Mouse (Mus musculus) frontal cortex, adult 2 months (tissue): ENCODE results near the gene Lbx2. TPM values are rescaled to one million over a fixed set of nuclear protein-coding genes. Genes with fewer than 3 reads are reported as not detected.

Source experiments
- DNase-seq, 2 experiments: peaks; one replicate each; pipeline ENCODE4 v3.0.0; 2022; ENCODE audit warnings: low spot score in 1 of 2; ENCODE audit errors: extremely low spot score in 1 of 2
- polyA plus RNA-seq: library from polyadenylated mRNA; depleted of rRNA; stranded (reverse); fragments of >200 nt; gene quantifications from 2 replicates; pipeline ENCODE4 v1.2.3, GENCODE M21; 2012; rRNA removed

The Lbx2 gene
- polyA plus RNA-seq, 1 experiment, result 0.66 TPM

GRCm38 (mm10) chr6:83132176-83132919, 46.2 kb downstream of the Lbx2 start:
- DNase-seq, result no peak

- DNase-seq, result no peak
Measured at GRCm38 (mm10) chr6:83134226-83134625, 48.1 kb downstream of the Lbx2 start.

- DNase-seq, result no peak
Measured at GRCm38 (mm10) chr6:83134951-83135513, 48.9 kb downstream of the Lbx2 start, which contains the start of gene Rtkn. TSS of gene Rtkn (plus strand) at chr6:83135463.

- DNase-seq, result peak in 1 of 2 experiments; percentile 1
Measured at GRCm38 (mm10) chr6:83135571-83136161, 49.5 kb downstream of the Lbx2 start.

GRCm38 (mm10) chr6:83136291-83136880, 50.2 kb downstream of the Lbx2 start:
- no peak for DNase-seq

- DNase-seq, result peak in 1 of 2 experiments; percentile 34
Measured at GRCm38 (mm10) chr6:83136881-83137575, 50.9 kb downstream of the Lbx2 start.

GRCm38 (mm10) chr6:83137576-83137950, 51.4 kb downstream of the Lbx2 start:
- DNase-seq, result peak; percentile 56 to 67

Other genes starting within 250 kb of the Lbx2 start
- gene Sema4f, start 146.6 kb upstream of the Lbx2 start, polyA plus RNA-seq, result 24.6 and 27.5 TPM in 2 replicates
- gene M1ap, start 139.5 kb upstream of the Lbx2 start, polyA plus RNA-seq, result 0.12 TPM in 1 of 2 replicates, not detected in the other
- gene Dok1, start 52.9 kb upstream of the Lbx2 start, polyA plus RNA-seq, result 1.7 and 2.4 TPM in 2 replicates
- 6.4 and 6.6 TPM in 2 replicates for gene Loxl3, start 52.2 kb upstream of the Lbx2 start, polyA plus RNA-seq
- gene Aup1, start 31.8 kb upstream of the Lbx2 start, polyA plus RNA-seq, result 220 and 253 TPM in 2 replicates
- gene Htra2, start 31.1 kb upstream of the Lbx2 start, polyA plus RNA-seq, result 58.8 and 63.7 TPM in 2 replicates
- gene Dqx1, start 28.5 kb upstream of the Lbx2 start, polyA plus RNA-seq, result 0.76 and 0.97 TPM in 2 replicates
- not detected in 2 replicates for gene Tlx2, start 16.1 kb upstream of the Lbx2 start, polyA plus RNA-seq
- 40.1 and 40.5 TPM in 2 replicates for gene Pcgf1, start 8.5 kb upstream of the Lbx2 start, polyA plus RNA-seq
- gene Ccdc142, start 15.2 kb downstream of the Lbx2 start, polyA plus RNA-seq, result 6.3 and 11.1 TPM in 2 replicates
- 8.5 and 11.2 TPM in 2 replicates for gene Gm42688, start 15.2 kb downstream of the Lbx2 start, polyA plus RNA-seq
- 96.4 and 109 TPM in 2 replicates for gene Mrpl53, start 22.7 kb downstream of the Lbx2 start, polyA plus RNA-seq
- 30.6 and 31.6 TPM in 2 replicates for gene Mogs, start 29.1 kb downstream of the Lbx2 start, polyA plus RNA-seq
- 95.9 and 107 TPM in 2 replicates for gene Wbp1, start 35.2 kb downstream of the Lbx2 start, polyA plus RNA-seq
- 24.6 and 31.4 TPM in 2 replicates for gene Ino80b, start 39.1 kb downstream of the Lbx2 start, polyA plus RNA-seq
- gene Rtkn, start 49.1 kb downstream of the Lbx2 start, polyA plus RNA-seq, result 101 and 119 TPM in 2 replicates
- gene Wdr54, start 70.0 kb downstream of the Lbx2 start, polyA plus RNA-seq, result 26.6 and 27.7 TPM in 2 replicates
- gene 1700003E16Rik, start 70.0 kb downstream of the Lbx2 start, polyA plus RNA-seq, result 28.6 TPM in 2 replicates
- 344 and 369 TPM in 2 replicates for gene Dctn1, start 79.6 kb downstream of the Lbx2 start, polyA plus RNA-seq
- gene Slc4a5, start 133.5 kb downstream of the Lbx2 start, polyA plus RNA-seq, result 0.04 and 0.21 TPM in 2 replicates
- 6.3 and 6.9 TPM in 2 replicates for gene Mthfd2, start 239.5 kb downstream of the Lbx2 start, polyA plus RNA-seq
- gene Mob1a, start 239.6 kb downstream of the Lbx2 start, polyA plus RNA-seq, result 16.3 and 19.2 TPM in 2 replicates